Mouse (Mus musculus): ENCODE measurements at regions not wholly inside any gene's neighbourhood (a gene's known extent, or its start where the extent isn't known, plus 50 kb on each side); places are given as distances from the start of the nearest gene placed in this dataset.

DNA sequence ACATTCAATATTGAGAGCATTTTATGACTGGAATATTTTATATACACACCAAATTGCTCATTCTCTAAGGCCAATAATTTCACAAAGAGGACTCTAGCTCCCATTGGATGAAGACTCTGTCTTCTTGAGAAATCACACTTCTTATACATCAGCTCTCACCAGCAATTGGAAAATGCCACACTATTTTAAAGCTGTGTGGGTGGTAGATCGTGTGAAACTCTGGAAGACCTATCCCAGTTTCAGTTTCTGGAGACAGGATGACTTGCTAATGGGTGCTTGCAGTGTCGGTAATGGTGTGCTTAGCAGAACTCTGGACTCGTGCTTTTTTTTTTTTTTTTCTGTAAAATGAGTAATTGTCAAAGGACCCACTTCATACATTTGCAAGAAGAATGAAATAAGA, 119.1 kb upstream of the Esrrg start:
- Histone ChIP-seq H3K4me3 (no peak overlapping the region), H3K79me2 (ENCODE audit: control insufficient read depth, insufficient read depth) (no peaks in the 10 kb centered on the region), H3K27me3 (ENCODE audit: control insufficient read depth, insufficient read depth, insufficient read length) (no peaks in the 10 kb centered on the region), H3K36me3 (ENCODE audit: control insufficient read depth, insufficient read depth) (no peaks in the 10 kb centered on the region), H3ac (ENCODE audit: control insufficient read depth, insufficient read length) (no peak overlapping the region), H3K4me2 (ENCODE audit: low read depth) (no peak overlapping the region)
- TF ChIP-seq POLR2AphosphoS2 (IDR thresholded peaks at IDR 0.05; ENCODE audit: insufficient read length, low read depth): no peak
- TF ChIP-seq TCF12 (IDR thresholded peaks at IDR 0.05; ENCODE audit: insufficient read depth, poor library complexity, severe bottlenecking): no peak
- no peak for TF ChIP-seq MYOG (IDR thresholded peaks at IDR 0.05; ENCODE audit: control insufficient read depth in 1 of 3, insufficient read depth in 1 of 3, insufficient read length in 2 of 3, low read depth in 2 of 3)
- TF ChIP-seq CEBPB (IDR thresholded peaks at IDR 0.05; ENCODE audit: insufficient read depth, poor library complexity, severe bottlenecking): no peak
- TF ChIP-seq MYOD1 (IDR thresholded peaks at IDR 0.05; ENCODE audit: control insufficient read depth in 1 of 3, insufficient read length in 2 of 3, low read depth in 2 of 3): no peak
- no peak for TF ChIP-seq E2F4 (IDR thresholded peaks at IDR 0.05; ENCODE audit: insufficient read depth)
- no peak for TF ChIP-seq REST (IDR thresholded peaks at IDR 0.05; ENCODE audit: insufficient read depth, insufficient read length)
- TF ChIP-seq MAX (IDR thresholded peaks at IDR 0.05; ENCODE audit: low read depth): no peak
- TF ChIP-seq USF1 (IDR thresholded peaks at IDR 0.05; ENCODE audit: low read depth): no peak
- no peak for TF ChIP-seq POLR2A (IDR thresholded peaks at IDR 0.05; ENCODE audit: insufficient read length, low read depth)
- TF ChIP-seq TCF3 (IDR thresholded peaks at IDR 0.05; ENCODE audit: insufficient read length, low read depth): no peak
- no peak for TF ChIP-seq SRF (IDR thresholded peaks at IDR 0.05; ENCODE audit: control insufficient read depth, insufficient read length, low read depth)

DNA sequence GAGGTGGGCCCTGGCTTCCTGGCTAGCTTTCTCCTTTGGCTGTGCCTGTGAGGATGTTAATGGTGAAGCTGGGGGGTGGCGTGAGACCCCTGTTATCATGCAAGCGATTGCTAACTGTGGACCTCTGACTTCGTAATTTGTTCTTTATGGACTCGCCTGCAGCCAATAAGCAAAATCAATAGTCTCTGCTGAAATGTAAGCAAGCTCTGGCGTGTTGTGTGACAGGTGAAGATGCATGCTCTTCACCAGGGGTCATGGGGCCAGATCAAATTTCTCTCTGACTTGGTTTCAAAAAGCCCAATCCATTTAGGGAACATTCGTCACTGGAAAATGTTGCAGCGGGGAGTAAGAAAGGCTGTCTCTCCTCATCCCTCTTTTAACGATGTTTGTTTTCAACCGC, 103.2 kb upstream of the Esrrg start:
- Histone ChIP-seq H3K27me3 (ENCODE audit: control insufficient read depth, insufficient read depth, insufficient read length) (no peaks in the 10 kb centered on the region), H3K36me3 (ENCODE audit: control insufficient read depth, insufficient read depth) (no peaks in the 10 kb centered on the region), H3K4me2 (ENCODE audit: low read depth) (no peak overlapping the region), H3K4me3 (no peak overlapping the region), H3ac (ENCODE audit: control insufficient read depth, insufficient read length) (no peak overlapping the region), H3K79me2 (ENCODE audit: control insufficient read depth, insufficient read depth) (no peaks in the 10 kb centered on the region)
- TF ChIP-seq POLR2AphosphoS2 (IDR thresholded peaks at IDR 0.05; ENCODE audit: insufficient read length, low read depth) (no peak), MYOD1 (IDR thresholded peaks at IDR 0.05; ENCODE audit: control insufficient read depth in 1 of 3, insufficient read length in 2 of 3, low read depth in 2 of 3) (no peak), E2F4 (IDR thresholded peaks at IDR 0.05; ENCODE audit: insufficient read depth) (no peak), TCF12 (IDR thresholded peaks at IDR 0.05; ENCODE audit: insufficient read depth, poor library complexity, severe bottlenecking) (no peak), TCF3 (IDR thresholded peaks at IDR 0.05; ENCODE audit: insufficient read length, low read depth) (no peak), MYOG (IDR thresholded peaks at IDR 0.05; ENCODE audit: control insufficient read depth in 1 of 3, insufficient read depth in 1 of 3, insufficient read length in 2 of 3, low read depth in 2 of 3) (no peak), USF1 (IDR thresholded peaks at IDR 0.05; ENCODE audit: low read depth) (no peak), REST (IDR thresholded peaks at IDR 0.05; ENCODE audit: insufficient read depth, insufficient read length) (no peak), POLR2A (IDR thresholded peaks at IDR 0.05; ENCODE audit: insufficient read length, low read depth) (no peak), CEBPB (IDR thresholded peaks at IDR 0.05; ENCODE audit: insufficient read depth, poor library complexity, severe bottlenecking) (no peak), SRF (IDR thresholded peaks at IDR 0.05; ENCODE audit: control insufficient read depth, insufficient read length, low read depth) (no peak), MAX (IDR thresholded peaks at IDR 0.05; ENCODE audit: low read depth) (no peak)

DNA sequence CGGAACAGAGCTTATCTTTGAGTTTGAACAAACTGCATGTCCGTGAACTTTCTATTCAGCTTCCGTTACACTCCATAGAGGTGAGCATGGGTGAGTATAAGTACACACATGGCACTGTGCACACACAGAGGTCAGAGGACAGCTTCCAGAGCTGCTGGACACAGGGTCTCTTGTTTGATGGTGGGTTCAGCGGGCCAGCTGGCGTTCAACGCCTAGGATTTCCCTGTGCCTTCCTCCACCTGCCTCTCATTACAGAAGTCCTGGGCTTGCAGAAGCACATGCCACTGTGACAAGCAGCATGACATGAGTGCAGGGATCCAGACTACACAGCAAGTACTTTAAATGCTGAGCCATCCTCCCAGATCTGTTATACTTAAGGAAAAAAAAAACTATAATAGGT, 101.4 kb upstream of the Esrrg start:
- H3K79me2 ChIP-seq (ENCODE audit: control insufficient read depth, insufficient read depth): no peaks in the 10 kb centered on the region
- H3K36me3 ChIP-seq (ENCODE audit: control insufficient read depth, insufficient read depth): no peaks in the 10 kb centered on the region
- no peaks in the 10 kb centered on the region for H3K27me3 ChIP-seq (ENCODE audit: control insufficient read depth, insufficient read depth, insufficient read length)
- no peak overlapping the region for H3K4me3 ChIP-seq
- TF ChIP-seq E2F4 (IDR thresholded peaks at IDR 0.05; ENCODE audit: insufficient read depth): no peak
- H3ac ChIP-seq (ENCODE audit: control insufficient read depth, insufficient read length): no peak overlapping the region
- H3K4me2 ChIP-seq (ENCODE audit: low read depth): no peak overlapping the region

DNA sequence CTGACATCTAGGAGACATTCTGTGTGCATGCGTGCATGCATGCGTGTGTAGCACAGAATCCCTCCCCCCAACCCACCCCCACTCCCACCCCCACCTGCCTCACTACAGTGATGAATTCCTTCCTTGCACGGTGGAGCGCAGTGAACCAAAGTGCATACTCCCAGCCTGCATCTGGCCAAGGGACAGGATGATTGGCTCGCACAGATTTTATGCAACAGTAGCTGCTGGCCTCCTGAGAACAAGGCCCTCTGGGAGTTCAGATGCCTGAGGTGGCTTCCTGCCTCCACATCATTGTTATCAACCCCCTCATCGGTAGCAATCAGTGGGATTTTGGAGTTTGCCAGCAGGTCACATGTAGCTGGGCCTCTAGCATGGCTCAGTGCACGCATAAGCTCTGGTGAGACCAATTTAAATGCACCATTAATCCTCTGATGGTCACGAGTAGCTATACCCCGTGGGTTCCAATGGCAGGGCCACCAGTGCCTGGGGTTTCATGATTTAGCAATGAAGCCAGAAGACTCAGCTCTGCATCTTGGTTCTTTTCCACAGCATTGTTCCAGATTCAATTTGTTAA, 77.2 kb upstream of the Esrrg start:
- TF ChIP-seq TCF12 (IDR thresholded peaks at IDR 0.05; ENCODE audit: insufficient read depth, poor library complexity, severe bottlenecking) (no peak), SRF (IDR thresholded peaks at IDR 0.05; ENCODE audit: control insufficient read depth, insufficient read length, low read depth) (no peak), MYOG (IDR thresholded peaks at IDR 0.05; ENCODE audit: control insufficient read depth in 1 of 3, insufficient read depth in 1 of 3, insufficient read length in 2 of 3, low read depth in 2 of 3) (no peak), REST (IDR thresholded peaks at IDR 0.05; ENCODE audit: insufficient read depth, insufficient read length) (no peak), POLR2A (IDR thresholded peaks at IDR 0.05; ENCODE audit: insufficient read length, low read depth) (no peak), POLR2AphosphoS2 (IDR thresholded peaks at IDR 0.05; ENCODE audit: insufficient read length, low read depth) (no peak), USF1 (IDR thresholded peaks at IDR 0.05; ENCODE audit: low read depth) (no peak), MAX (IDR thresholded peaks at IDR 0.05; ENCODE audit: low read depth) (no peak), MYOD1 (IDR thresholded peaks at IDR 0.05; ENCODE audit: control insufficient read depth in 1 of 3, insufficient read length in 2 of 3, low read depth in 2 of 3) (no peak), CEBPB (IDR thresholded peaks at IDR 0.05; ENCODE audit: insufficient read depth, poor library complexity, severe bottlenecking) (no peak), E2F4 (IDR thresholded peaks at IDR 0.05; ENCODE audit: insufficient read depth) (no peak), TCF3 (IDR thresholded peaks at IDR 0.05; ENCODE audit: insufficient read length, low read depth) (no peak)
- Histone ChIP-seq H3K79me2 (ENCODE audit: control insufficient read depth, insufficient read depth) (no peaks in the 10 kb centered on the region), H3ac (ENCODE audit: control insufficient read depth, insufficient read length) (no peak overlapping the region), H3K36me3 (ENCODE audit: control insufficient read depth, insufficient read depth) (no peaks in the 10 kb centered on the region), H3K4me3 (no peak overlapping the region), H3K4me2 (ENCODE audit: low read depth) (no peak overlapping the region), H3K27me3 (ENCODE audit: control insufficient read depth, insufficient read depth, insufficient read length) (no peaks in the 10 kb centered on the region)

DNA sequence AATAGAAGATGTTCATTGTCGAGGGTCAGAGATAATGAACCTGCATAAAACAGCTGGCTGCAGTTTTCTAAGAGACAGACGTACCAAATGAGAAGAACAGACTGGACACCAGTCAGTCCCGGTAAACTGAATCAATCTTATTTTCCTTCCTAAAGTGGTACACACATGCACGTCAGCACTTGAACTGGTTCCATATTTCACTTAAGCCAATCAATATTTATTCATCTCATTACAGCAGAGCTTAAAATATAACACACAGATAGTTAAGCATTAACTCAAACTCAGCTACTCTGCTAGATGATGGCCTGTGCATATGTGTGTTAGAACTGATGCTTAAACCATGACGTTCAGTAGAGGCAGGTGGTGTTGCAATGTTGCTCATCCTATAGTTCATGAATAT, 72.3 kb upstream of the Esrrg start:
- H3K27me3 ChIP-seq (ENCODE audit: control insufficient read depth, insufficient read depth, insufficient read length): no peaks in the 10 kb centered on the region
- H3K4me3 ChIP-seq: no peak overlapping the region
- no peaks in the 10 kb centered on the region for H3K79me2 ChIP-seq (ENCODE audit: control insufficient read depth, insufficient read depth)
- no peak overlapping the region for H3K4me2 ChIP-seq (ENCODE audit: low read depth)
- H3ac ChIP-seq (ENCODE audit: control insufficient read depth, insufficient read length): no peak overlapping the region
- H3K36me3 ChIP-seq (ENCODE audit: control insufficient read depth, insufficient read depth): no peaks in the 10 kb centered on the region
- no peak for TF ChIP-seq REST (IDR thresholded peaks at IDR 0.05; ENCODE audit: insufficient read depth, insufficient read length)
- no peak for TF ChIP-seq E2F4 (IDR thresholded peaks at IDR 0.05; ENCODE audit: insufficient read depth)
- TF ChIP-seq POLR2AphosphoS2 (IDR thresholded peaks at IDR 0.05; ENCODE audit: insufficient read length, low read depth): no peak
- TF ChIP-seq POLR2A (IDR thresholded peaks at IDR 0.05; ENCODE audit: insufficient read length, low read depth): no peak
- no peak for TF ChIP-seq MYOD1 (IDR thresholded peaks at IDR 0.05; ENCODE audit: control insufficient read depth in 1 of 3, insufficient read length in 2 of 3, low read depth in 2 of 3)
- no peak for TF ChIP-seq TCF12 (IDR thresholded peaks at IDR 0.05; ENCODE audit: insufficient read depth, poor library complexity, severe bottlenecking)
- no peak for TF ChIP-seq SRF (IDR thresholded peaks at IDR 0.05; ENCODE audit: control insufficient read depth, insufficient read length, low read depth)
- TF ChIP-seq CEBPB (IDR thresholded peaks at IDR 0.05; ENCODE audit: insufficient read depth, poor library complexity, severe bottlenecking): no peak
- no peak for TF ChIP-seq TCF3 (IDR thresholded peaks at IDR 0.05; ENCODE audit: insufficient read length, low read depth)
- no peak for TF ChIP-seq USF1 (IDR thresholded peaks at IDR 0.05; ENCODE audit: low read depth)
- no peak for TF ChIP-seq MAX (IDR thresholded peaks at IDR 0.05; ENCODE audit: low read depth)
- no peak for TF ChIP-seq MYOG (IDR thresholded peaks at IDR 0.05; ENCODE audit: control insufficient read depth in 1 of 3, insufficient read depth in 1 of 3, insufficient read length in 2 of 3, low read depth in 2 of 3)

Measured in myocyte (in vitro differentiated cells).